Mouse (Mus musculus) myocyte (in vitro differentiated cells): ENCODE results near the gene Ranbp17.

ENCODE experiments used
- E2F4 ChIP-seq: IDR thresholded peaks from one replicate; pipeline ENCODE4 v1.6.1; 2011; ENCODE audit warnings: mild to moderate bottlenecking, control low read depth, moderate library complexity; ENCODE audit not compliant: insufficient read depth
- MAX ChIP-seq: IDR thresholded peaks from one replicate; pipeline ENCODE4 v1.6.1; 2011; ENCODE audit warnings: low read depth, mild to moderate bottlenecking, control low read depth
- POLR2A ChIP-seq: IDR thresholded peaks from one replicate; pipeline ENCODE4 v1.6.1; 2011; ENCODE audit warnings: low read depth, mild to moderate bottlenecking, control low read depth, moderate library complexity; ENCODE audit not compliant: insufficient read length
- POLR2AphosphoS2 ChIP-seq: IDR thresholded peaks from one replicate; pipeline ENCODE4 v1.6.1; 2011; ENCODE audit warnings: low read depth, control low read depth; ENCODE audit not compliant: insufficient read length

GRCm38 (mm10) chr11:33240295-33240694, 273.3 kb downstream of the Ranbp17 start:
- TF ChIP-seq E2F4 (no peak), MAX (no peak), POLR2AphosphoS2 (no peak), POLR2A (no peak)
